Mouse (Mus musculus) liver, postnatal 0 days (tissue): ENCODE measurements around the gene Ddx21.

Experiments
- CTCF ChIP-seq: sonication (generic); IDR thresholded peaks from 2 replicates; pipeline ENCODE4 v1.5.1; 2016; ENCODE audit warnings: antibody characterized with exemption, low read depth
- EP300 ChIP-seq: IDR thresholded peaks from 2 replicates; pipeline ENCODE4 v1.6.1; 2016; ENCODE audit warnings: antibody characterized with exemption, low read depth, mild to moderate bottlenecking

DNA sequence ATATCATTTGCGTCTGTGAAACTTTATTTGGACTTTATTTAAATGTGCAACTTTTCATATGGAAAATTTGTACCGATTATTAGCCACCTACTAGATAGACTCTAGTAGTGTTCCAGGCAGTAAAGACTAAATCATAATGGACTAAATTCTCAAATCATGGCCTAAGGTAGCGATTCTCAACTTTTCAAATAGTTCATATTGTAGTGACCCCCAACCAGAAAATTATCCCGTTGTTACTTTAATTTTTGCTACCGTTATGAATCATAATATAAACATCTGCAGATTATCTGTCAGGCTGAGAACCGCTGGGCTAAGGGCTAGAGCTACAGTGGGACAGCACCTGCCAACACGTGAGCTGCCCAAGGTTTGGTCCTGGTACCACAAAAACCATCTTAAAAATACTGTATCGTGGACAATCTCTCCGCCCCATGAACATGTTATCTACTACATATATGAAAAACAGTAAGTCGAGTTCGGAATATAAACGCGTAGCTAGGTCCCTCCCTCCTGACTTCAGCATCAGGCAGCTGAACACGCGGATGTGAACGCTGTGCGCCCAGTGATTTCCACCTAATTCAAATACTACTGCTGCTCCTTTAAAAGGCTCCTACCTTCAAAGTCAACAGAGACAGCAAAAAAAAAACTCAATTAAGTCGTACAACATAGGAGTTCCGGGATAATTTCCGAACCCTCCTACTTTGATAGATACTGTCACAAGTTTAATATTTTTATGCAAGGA is 859 bp downstream of the Ddx21 start:
- TF ChIP-seq CTCF (no peak), EP300 (no peak)
